ENCODE assay signal across 8 mouse cellular contexts in the genomic region with DNA sequence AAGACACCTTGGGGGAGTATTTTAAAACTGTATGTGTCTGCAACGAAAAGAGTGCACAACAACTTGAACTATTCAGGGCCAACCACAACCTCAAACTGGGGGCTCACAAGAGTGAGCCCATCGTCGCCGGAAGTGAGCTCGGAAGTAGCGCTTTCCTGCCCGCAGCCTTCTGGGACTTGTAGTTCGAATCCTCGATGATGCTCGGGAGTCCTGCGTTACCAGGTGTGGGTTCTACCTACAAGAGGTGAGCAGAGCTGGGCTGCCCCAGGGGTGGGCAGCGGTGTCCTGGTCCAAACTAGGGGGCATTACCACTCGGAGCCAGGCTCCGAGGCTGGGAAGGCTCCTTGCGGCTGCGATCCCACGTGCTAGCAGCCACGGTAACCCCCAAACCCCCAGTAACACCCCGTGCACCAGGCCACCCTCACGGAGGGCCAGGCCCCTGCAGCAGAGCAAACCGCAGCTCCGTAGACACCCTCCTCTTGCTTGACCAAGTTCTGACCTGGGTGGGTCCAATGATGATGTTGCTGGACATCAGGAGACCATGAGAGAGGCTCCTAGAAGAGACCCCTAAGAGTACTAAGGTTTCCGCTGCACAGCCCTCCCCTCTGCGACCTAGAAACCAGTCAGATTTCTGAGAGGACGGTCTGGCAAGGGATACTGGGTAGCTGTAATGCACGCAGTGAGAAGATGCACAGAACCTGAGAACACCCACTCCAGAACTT. TPM values are rescaled to one million over a fixed set of nuclear protein-coding genes. Genes with fewer than 3 reads are reported as not detected.
DNase-seq lines count a peak whose midpoint lies in the region; ATAC-seq and TF ChIP-seq lines count a peak whose summit lies in the region.

No protein-coding gene starts in this region.

- H3K4me2 ChIP-seq in intestine, embryonic 15.5 days (replicated peaks), result peak overlapping the region; percentile 88

- H3K9ac ChIP-seq in intestine, embryonic 15.5 days, result peak overlapping the region; percentile 55

- intact Hi-C loops in gastrocnemius, postnatal 14 days (cut with DNase I; ENCODE audit: low total_unique reads), result no loop called here

- WGBS in intestine, embryonic 15.5 days, result 3% methylated on average over 26 of the region's 26 CpGs
- 5% methylated on average over 26 of the region's 26 CpGs for WGBS in limb, embryonic 10.5 days
- WGBS in midbrain, embryonic 10.5 days, result 3% methylated on average over 26 of the region's 26 CpGs

- TF ChIP-seq CTCF in cortical plate, adult 2 months (IDR thresholded peaks at IDR 0.05; ENCODE audit: extremely low read depth, insufficient read depth, low read length), result no peak

- ATAC-seq in intestine, embryonic 15.5 days, result peak; percentile 85

- H3K36me3 ChIP-seq in intestine, embryonic 15.5 days, result no peaks in the 10 kb centered on the region
- no peaks in the 10 kb centered on the region for H3K36me3 ChIP-seq in limb, embryonic 10.5 days
- no peaks in the 10 kb centered on the region for H3K36me3 ChIP-seq in midbrain, embryonic 10.5 days

- H3K27ac ChIP-seq in cortical plate, adult 2 months (ENCODE audit: insufficient read depth, low read length), result peak overlapping the region; percentile 41
- H3K27ac ChIP-seq in intestine, embryonic 15.5 days, result no peak overlapping the region
- peak overlapping the region; percentile 91 for H3K27ac ChIP-seq in limb, embryonic 10.5 days
- H3K27ac ChIP-seq in midbrain, embryonic 10.5 days (replicated peaks), result peak overlapping the region; percentile 88

- H3K27me3 ChIP-seq in intestine, embryonic 15.5 days (replicated peaks), result no peaks in the 10 kb centered on the region
- no peaks in the 10 kb centered on the region for H3K27me3 ChIP-seq in limb, embryonic 10.5 days (ENCODE audit: low read depth, poor library complexity, severe bottlenecking)
- H3K27me3 ChIP-seq in midbrain, embryonic 10.5 days (ENCODE audit: low read depth, poor library complexity, severe bottlenecking), result no peaks in the 10 kb centered on the region

- no peaks in the 10 kb centered on the region for H3K4me1 ChIP-seq in cortical plate, adult 2 months (ENCODE audit: control insufficient read depth, insufficient read depth, low read length)
- H3K4me1 ChIP-seq in intestine, embryonic 15.5 days (replicated peaks), result 0 out of 2 replicates have a peak, but pooled peaks cover 5% of the 10 kb centered on the region
- peaks cover 7% of the 10 kb centered on the region for H3K4me1 ChIP-seq in limb, embryonic 10.5 days
- H3K4me1 ChIP-seq in midbrain, embryonic 10.5 days, result peaks cover 9% of the 10 kb centered on the region

- H3K9me3 ChIP-seq in intestine, embryonic 15.5 days, result no peaks in the 10 kb centered on the region
- no peaks in the 10 kb centered on the region for H3K9me3 ChIP-seq in limb, embryonic 10.5 days (replicated peaks)
- H3K9me3 ChIP-seq in midbrain, embryonic 10.5 days (replicated peaks), result no peaks in the 10 kb centered on the region

- DNase-seq in ovary, postnatal 36 days (ENCODE audit: low spot score), result peak; percentile 42
- no peak for DNase-seq in ovary, postnatal 10 days (ENCODE audit: low spot score)
- DNase-seq in gastrocnemius, postnatal 14 days, result peak; percentile 40
- peak; percentile 79 for DNase-seq in limb, embryonic 10.5 days (ENCODE audit: low spot score)
- DNase-seq in midbrain, embryonic 10.5 days (ENCODE audit: low spot score), result peak; percentile 77
- DNase-seq in spleen, adult 18-20 months, result peak; percentile 27 to 57

- peak; percentile 71; the same call in 1 of the 2 replicates for TF ChIP-seq POLR2A in cortical plate, adult 2 months (IDR thresholded peaks at IDR 0.05; ENCODE audit: extremely low read depth, insufficient read depth, low read length)

- peak overlapping the region; percentile 74 for H3K4me3 ChIP-seq in cortical plate, adult 2 months (ENCODE audit: insufficient read depth, low read length)
- H3K4me3 ChIP-seq in intestine, embryonic 15.5 days (replicated peaks), result peak overlapping the region; percentile 54
- peak overlapping the region; percentile 82 for H3K4me3 ChIP-seq in limb, embryonic 10.5 days
- peak overlapping the region; percentile 83 for H3K4me3 ChIP-seq in midbrain, embryonic 10.5 days

RNA-seq across cellular contexts. Expression of gene Zfp239, which starts 1.2 kb away (rescaled TPM):
- polyA plus RNA-seq in cortical plate, adult 2 months (2012; rRNA removed), result 34.0 and 34.5 TPM in 2 replicates
- total RNA-seq in gastrocnemius, postnatal 14 days (2021), result under 1 TPM; 0.40 to 0.51 TPM
- 4.5 and 5.1 TPM in 2 replicates for polyA plus RNA-seq in intestine, embryonic 15.5 days (2015; fragmentation: Nextera tagmentation; extraction: Ambion mirVana)
- polyA plus RNA-seq in limb, embryonic 10.5 days (2016; fragmentation: Nextera tagmentation; extraction: Ambion mirVana), result 14.6 and 17.3 TPM in 2 replicates
- polyA plus RNA-seq in midbrain, embryonic 10.5 days (2016; fragmentation: Nextera tagmentation; extraction: Ambion mirVana), result 12.5 and 12.8 TPM in 2 replicates

RNA-seq across cellular contexts. Expression of gene Zfp637, which starts 22.1 kb away (rescaled TPM):
- 66.7 and 74.5 TPM in 2 replicates for polyA plus RNA-seq in cortical plate, adult 2 months (2012; rRNA removed)
- total RNA-seq in gastrocnemius, postnatal 14 days (2021), result 10 to 100 TPM; 27.5 to 30.9 TPM
- 84.7 and 90.5 TPM in 2 replicates for polyA plus RNA-seq in intestine, embryonic 15.5 days (2015; fragmentation: Nextera tagmentation; extraction: Ambion mirVana)
- 99.2 and 128 TPM in 2 replicates for polyA plus RNA-seq in limb, embryonic 10.5 days (2016; fragmentation: Nextera tagmentation; extraction: Ambion mirVana)
- 89.5 and 102 TPM in 2 replicates for polyA plus RNA-seq in midbrain, embryonic 10.5 days (2016; fragmentation: Nextera tagmentation; extraction: Ambion mirVana)

RNA-seq across cellular contexts. Expression of gene Hnrnpf, which starts 37.1 kb away (rescaled TPM):
- 101 and 111 TPM in 2 replicates for polyA plus RNA-seq in cortical plate, adult 2 months (2012; rRNA removed)
- 100 to 1,000 TPM; 134 to 153 TPM for total RNA-seq in gastrocnemius, postnatal 14 days (2021)
- polyA plus RNA-seq in intestine, embryonic 15.5 days (2015; fragmentation: Nextera tagmentation; extraction: Ambion mirVana), result 791 and 835 TPM in 2 replicates
- polyA plus RNA-seq in limb, embryonic 10.5 days (2016; fragmentation: Nextera tagmentation; extraction: Ambion mirVana), result 907 and 916 TPM in 2 replicates
- 762 and 839 TPM in 2 replicates for polyA plus RNA-seq in midbrain, embryonic 10.5 days (2016; fragmentation: Nextera tagmentation; extraction: Ambion mirVana)
